Mouse (Mus musculus) liver, embryonic 12.5 days (tissue): ENCODE results near the gene Rflnb. TPM values are rescaled to one million over a fixed set of nuclear protein-coding genes. Genes with fewer than 3 reads are reported as not detected.

ENCODE experiments used
- ATAC-seq: fragments of 200-750 bp; cut with Nextera tagmentation; 2 replicates; pipeline ENCODE4 v1.8.0; 2017; ENCODE audit warnings: moderate number of reproducible peaks, mild to moderate bottlenecking, moderate library complexity
- H3K27ac ChIP-seq: fragments of 300-500 bp; sonication (generic); 2 replicates; pipeline ENCODE4 v1.5.1; 2016; ENCODE audit warnings: mild to moderate bottlenecking
- H3K27me3 ChIP-seq: fragments of 300-500 bp; sonication (generic); replicated peaks from 2 replicates; pipeline ENCODE4 v1.6.1; 2016; ENCODE audit warnings: mild to moderate bottlenecking, moderate library complexity
- H3K36me3 ChIP-seq: fragments of 300-500 bp; sonication (generic); 2 replicates; pipeline ENCODE4 v1.6.1; 2016; ENCODE audit warnings: mild to moderate bottlenecking, moderate library complexity
- H3K4me1 ChIP-seq: fragments of 300-500 bp; sonication (generic); 2 replicates; pipeline ENCODE4 v1.6.1; 2016
- H3K4me2 ChIP-seq: fragments of 300-500 bp; sonication (generic); 2 replicates; pipeline ENCODE4 v1.6.1; 2016; ENCODE audit warnings: mild to moderate bottlenecking, moderate library complexity
- H3K4me3 ChIP-seq: fragments of 300-500 bp; sonication (generic); 2 replicates; pipeline ENCODE4 v1.5.1; 2016; ENCODE audit warnings: mild to moderate bottlenecking, moderate library complexity
- H3K9ac ChIP-seq: fragments of 300-500 bp; sonication (generic); 2 replicates; pipeline ENCODE4 v1.6.1; 2016; ENCODE audit warnings: mild to moderate bottlenecking, moderate library complexity
- H3K9me3 ChIP-seq: fragments of 300-500 bp; sonication (generic); replicated peaks from 2 replicates; pipeline ENCODE4 v1.6.1; 2016; ENCODE audit warnings: mild to moderate bottlenecking, moderate library complexity
- WGBS: fragments of 180-500 bp; shearing (Covaris S2); methylation state at CpG from one replicate; pipeline ENCODE4 v1.1.7; 2016; ENCODE audit not compliant: insufficient replicate concordance; 5-methylcytosine and 5-hydroxymethylcytosine counted together
- polyA plus RNA-seq: library from polyadenylated mRNA; unstranded; fragments of >200 nt; fragmentation: Nextera tagmentation; extraction: Ambion mirVana; gene quantifications from 2 replicates; pipeline ENCODE4 v1.2.1, GENCODE M21; 2016

The Rflnb gene
- polyA plus RNA-seq, 1 experiment from 2014 or later, result 4.5 TPM

DNA sequence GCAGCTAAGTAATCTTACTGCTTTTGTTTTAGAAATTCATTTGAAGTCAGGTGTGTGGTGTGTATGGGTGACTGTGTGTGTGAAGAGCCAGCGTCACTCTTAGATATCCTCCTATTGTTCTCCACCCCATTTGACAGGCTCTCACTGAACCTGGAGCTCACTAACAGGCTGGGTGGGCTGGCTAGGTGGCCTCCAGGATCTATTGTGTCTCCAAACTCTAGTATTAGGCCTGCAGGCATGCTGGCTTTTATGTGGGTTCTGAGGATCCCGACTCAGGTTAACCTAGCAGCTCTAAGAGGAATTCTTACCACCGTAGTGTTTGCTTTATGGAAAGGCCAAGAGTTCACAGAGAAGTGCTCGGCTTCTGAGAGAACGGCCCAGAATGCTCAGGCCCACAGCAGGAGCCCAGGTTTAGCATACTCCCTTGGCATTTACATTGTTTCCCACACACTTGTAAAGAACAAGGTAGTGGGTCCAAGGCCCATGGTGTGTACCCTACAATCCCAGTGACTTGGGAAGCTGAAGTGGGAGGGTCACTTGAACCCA lies 23.5 kb upstream of the Rflnb start:
- Histone ChIP-seq H3K4me1 (no peaks in the 10 kb centered on the region), H3K36me3 (peaks cover 7% of the 10 kb centered on the region; the same call in 1 of the 2 replicates), H3K4me2 (no peak overlapping the region), H3K9ac (no peak overlapping the region), H3K27me3 (no peaks in the 10 kb centered on the region), H3K4me3 (no peak overlapping the region), H3K27ac (no peak overlapping the region), H3K9me3 (no peaks in the 10 kb centered on the region)
- WGBS, result 71% methylated on average over 5 of the region's 5 CpGs
- ATAC-seq, result no peak

DNA sequence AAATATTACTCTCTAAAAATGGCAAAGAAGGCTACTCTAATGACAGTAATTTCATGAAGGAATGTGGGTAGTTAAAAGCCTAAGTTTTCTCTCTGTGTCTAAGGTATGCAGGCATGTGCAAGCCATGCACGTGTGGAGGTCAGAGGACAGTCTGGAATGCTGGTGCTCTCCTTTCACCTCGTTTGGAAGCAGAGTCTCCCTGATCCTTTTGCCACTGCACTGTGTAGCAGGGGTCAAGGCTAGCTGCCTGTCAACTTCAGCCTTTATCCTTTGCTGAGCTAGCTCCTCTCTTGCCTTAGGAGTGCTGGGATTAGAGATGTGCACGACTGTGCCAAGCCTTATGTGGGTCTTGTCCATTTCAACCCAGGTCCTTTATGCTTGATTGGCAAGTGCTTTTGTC lies 22.9 kb upstream of the Rflnb start:
- H3K27me3 ChIP-seq, result no peaks in the 10 kb centered on the region
- ATAC-seq, result no peak
- H3K4me3 ChIP-seq, result no peak overlapping the region
- no peaks in the 10 kb centered on the region for H3K9me3 ChIP-seq
- H3K36me3 ChIP-seq, result peaks cover 12% of the 10 kb centered on the region
- H3K27ac ChIP-seq, result no peak overlapping the region
- WGBS, result 46% methylated on average over 3 of the region's 3 CpGs
- H3K4me1 ChIP-seq, result no peaks in the 10 kb centered on the region
- no peak overlapping the region for H3K9ac ChIP-seq
- H3K4me2 ChIP-seq, result no peak overlapping the region

DNA sequence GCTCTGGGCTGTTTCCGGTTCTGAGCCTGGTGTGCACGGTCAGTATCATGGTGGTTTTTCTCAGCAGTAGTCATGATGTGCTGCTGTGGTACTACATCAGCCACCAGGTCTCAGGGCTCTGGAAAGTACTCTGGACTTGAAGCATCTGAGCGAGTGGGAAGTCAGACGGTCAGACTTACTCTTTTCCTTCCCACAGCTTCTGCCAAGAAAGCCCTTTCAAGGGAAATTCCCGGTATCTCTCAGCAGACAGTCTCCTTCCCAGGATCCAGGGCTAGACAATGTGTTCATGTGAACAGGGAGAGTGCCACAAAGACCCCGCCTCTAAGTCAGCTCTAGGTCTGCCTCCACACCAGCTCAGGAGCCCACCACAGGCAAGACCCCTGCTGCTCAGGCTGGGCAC lies 17.8 kb upstream of the Rflnb start:
- ATAC-seq, result no peak
- Histone ChIP-seq H3K4me2 (no peak overlapping the region), H3K4me1 (no peaks in the 10 kb centered on the region), H3K4me3 (no peak overlapping the region), H3K27me3 (no peaks in the 10 kb centered on the region), H3K9ac (no peak overlapping the region), H3K9me3 (no peaks in the 10 kb centered on the region), H3K27ac (no peak overlapping the region), H3K36me3 (peaks cover 20% of the 10 kb centered on the region)
- 75% methylated on average over 6 of the region's 6 CpGs for WGBS

DNA sequence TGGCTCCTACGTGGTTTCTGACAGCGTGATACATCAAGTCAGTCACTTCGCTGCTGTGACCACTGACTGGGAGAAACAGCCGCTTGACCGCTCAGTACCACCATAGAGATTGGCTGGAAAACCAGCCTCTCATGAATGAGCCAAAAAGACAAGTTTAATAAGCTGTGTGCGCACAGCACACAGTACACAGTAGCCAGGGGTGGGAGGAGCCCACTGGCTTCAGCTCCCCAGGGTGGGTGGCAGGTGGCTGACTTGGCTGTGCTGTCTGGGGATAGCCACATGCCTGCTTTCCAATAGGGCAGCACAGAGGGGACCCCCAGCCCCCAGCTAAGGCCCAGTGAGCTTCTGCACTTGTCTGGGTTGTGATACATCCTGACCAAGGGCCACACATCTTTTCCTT lies 16.9 kb upstream of the Rflnb start:
- Histone ChIP-seq H3K9me3 (no peaks in the 10 kb centered on the region), H3K4me3 (no peak overlapping the region), H3K9ac (no peak overlapping the region), H3K36me3 (peaks cover 20% of the 10 kb centered on the region), H3K27ac (no peak overlapping the region), H3K4me1 (no peaks in the 10 kb centered on the region), H3K27me3 (no peaks in the 10 kb centered on the region), H3K4me2 (no peak overlapping the region)
- no peak for ATAC-seq
- 73% methylated on average over 6 of the region's 6 CpGs for WGBS

DNA sequence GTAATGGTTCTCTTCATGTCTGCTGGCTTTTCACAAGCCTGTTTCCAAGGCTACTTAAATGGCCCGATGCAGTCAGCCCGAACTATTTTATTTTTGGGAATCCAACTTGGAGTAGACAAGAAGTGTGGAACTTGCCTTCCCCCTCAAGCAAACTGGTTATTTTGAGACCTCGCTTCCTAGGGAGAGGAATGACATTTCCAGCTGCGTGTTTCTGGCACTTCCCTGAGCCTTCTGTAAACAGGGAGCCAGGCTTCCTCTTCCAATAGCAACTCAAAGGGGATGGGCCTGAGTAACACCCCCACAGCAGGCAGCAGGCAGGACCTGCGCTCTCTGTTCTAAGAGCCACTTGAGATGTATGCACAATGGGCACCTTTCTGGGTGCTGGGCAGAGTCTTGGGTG lies 15.3 kb upstream of the Rflnb start:
- Histone ChIP-seq H3K4me3 (no peak overlapping the region), H3K9me3 (no peaks in the 10 kb centered on the region), H3K27ac (no peak overlapping the region), H3K27me3 (no peaks in the 10 kb centered on the region), H3K4me2 (no peak overlapping the region), H3K36me3 (peaks cover 20% of the 10 kb centered on the region), H3K4me1 (no peaks in the 10 kb centered on the region), H3K9ac (no peak overlapping the region)
- no peak for ATAC-seq
- WGBS, result 49% methylated on average over 5 of the region's 5 CpGs

DNA sequence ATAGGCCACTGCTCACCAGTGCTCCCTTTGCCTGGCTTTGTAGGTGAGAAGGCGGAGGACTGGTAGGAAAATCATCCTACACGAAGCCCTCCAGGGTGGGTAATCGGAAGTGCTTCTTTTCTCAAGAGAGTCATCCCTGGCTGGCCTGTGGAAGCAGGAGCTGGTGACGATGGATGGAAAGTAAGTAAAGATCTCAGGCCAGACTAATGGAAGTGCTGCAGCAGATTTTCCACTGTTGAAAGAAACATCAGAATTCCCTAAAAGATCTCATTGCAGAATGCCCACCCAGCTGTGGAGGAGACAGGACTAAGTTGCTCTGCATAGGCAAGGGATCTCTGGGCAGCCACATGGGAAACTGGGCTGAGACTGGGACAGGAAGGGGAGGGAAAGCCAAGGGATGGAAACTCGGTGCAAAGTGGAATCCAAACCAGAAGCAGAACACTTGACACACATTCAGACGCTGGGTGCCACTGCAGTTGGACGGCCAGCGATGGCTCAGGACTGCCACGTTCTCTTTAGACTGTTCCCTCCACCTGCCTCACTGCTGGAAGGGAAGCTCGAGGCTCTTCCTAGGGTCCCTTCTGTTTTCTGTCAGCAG lies 14.6 kb upstream of the Rflnb start:
- H3K36me3 ChIP-seq, result peaks cover 20% of the 10 kb centered on the region

DNA sequence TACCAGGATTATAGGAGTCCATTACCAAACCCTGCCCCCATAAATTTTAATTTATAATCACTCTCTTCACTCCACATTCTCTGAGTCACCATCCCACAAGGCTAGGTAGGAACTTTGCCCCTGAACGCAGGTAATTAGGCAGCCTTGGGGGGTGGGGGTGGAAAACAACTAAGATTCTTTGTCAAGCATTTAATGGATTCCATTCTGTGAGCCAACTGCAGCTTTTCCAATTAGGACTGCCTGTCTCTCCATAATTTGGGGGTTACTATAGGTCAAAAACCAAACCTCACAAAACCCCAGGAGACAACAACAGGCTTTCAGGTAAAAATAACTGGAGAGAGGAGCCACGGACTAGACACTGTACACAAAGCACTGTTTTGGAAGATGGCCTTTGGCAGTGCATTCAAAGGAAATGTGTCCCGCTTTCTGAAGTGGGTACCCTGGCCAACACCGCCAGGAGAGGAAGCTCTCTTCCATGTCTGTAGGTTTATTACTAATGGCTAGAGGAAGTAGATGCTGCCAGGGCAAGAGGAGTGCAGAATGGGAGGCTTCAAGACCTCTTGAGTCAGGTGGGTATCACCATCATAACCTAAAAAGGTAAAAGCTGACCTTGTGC lies 13.3 kb upstream of the Rflnb start:
- H3K9me3 ChIP-seq, result no peaks in the 10 kb centered on the region
- H3K4me1 ChIP-seq, result no peaks in the 10 kb centered on the region
- no peaks in the 10 kb centered on the region for H3K27me3 ChIP-seq
- H3K9ac ChIP-seq, result no peak overlapping the region
- WGBS, result 72% methylated on average over 4 of the region's 4 CpGs
- no peak overlapping the region for H3K4me2 ChIP-seq
- no peak overlapping the region for H3K4me3 ChIP-seq
- no peak overlapping the region for H3K27ac ChIP-seq
- peaks cover 12% of the 10 kb centered on the region for H3K36me3 ChIP-seq
- ATAC-seq, result no peak

More for the DNA sequence above, 14.6 kb upstream of the Rflnb start:
- no peak overlapping the region for H3K27ac ChIP-seq
- no peak for ATAC-seq
- no peak overlapping the region for H3K4me2 ChIP-seq
- H3K9me3 ChIP-seq, result no peaks in the 10 kb centered on the region
- H3K4me1 ChIP-seq, result no peaks in the 10 kb centered on the region
- H3K27me3 ChIP-seq, result no peaks in the 10 kb centered on the region
- WGBS, result 64% methylated on average over 10 of the region's 10 CpGs
- H3K9ac ChIP-seq, result no peak overlapping the region
- H3K4me3 ChIP-seq, result no peak overlapping the region

DNA sequence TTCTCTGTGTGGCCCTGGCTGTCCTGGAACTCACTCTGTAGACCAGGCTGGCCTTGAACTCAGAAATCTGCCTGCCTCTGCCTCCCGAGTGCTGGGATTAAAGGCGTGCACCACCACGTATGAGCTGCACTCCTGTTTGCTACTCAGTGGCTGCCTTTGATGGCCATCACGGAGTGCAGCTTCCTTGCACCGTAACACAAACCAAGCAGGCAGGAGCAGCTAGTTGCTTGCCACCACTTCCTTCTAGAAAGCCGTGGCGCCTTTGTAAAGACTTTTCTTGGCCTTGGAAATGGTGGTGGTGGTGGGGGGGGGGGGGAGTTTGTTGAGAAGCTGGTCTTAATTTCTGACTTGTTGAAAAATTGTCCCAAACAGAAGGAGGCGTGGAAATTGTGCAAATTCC lies 12.5 kb upstream of the Rflnb start:
- ATAC-seq, result no peak
- Histone ChIP-seq H3K4me2 (no peak overlapping the region), H3K9me3 (no peaks in the 10 kb centered on the region), H3K27me3 (no peaks in the 10 kb centered on the region), H3K36me3 (peaks cover 4% of the 10 kb centered on the region; the same call in 1 of the 2 replicates), H3K9ac (no peak overlapping the region), H3K27ac (no peak overlapping the region), H3K4me3 (no peak overlapping the region), H3K4me1 (no peaks in the 10 kb centered on the region)
- 50% methylated on average over 8 of the region's 8 CpGs for WGBS

DNA sequence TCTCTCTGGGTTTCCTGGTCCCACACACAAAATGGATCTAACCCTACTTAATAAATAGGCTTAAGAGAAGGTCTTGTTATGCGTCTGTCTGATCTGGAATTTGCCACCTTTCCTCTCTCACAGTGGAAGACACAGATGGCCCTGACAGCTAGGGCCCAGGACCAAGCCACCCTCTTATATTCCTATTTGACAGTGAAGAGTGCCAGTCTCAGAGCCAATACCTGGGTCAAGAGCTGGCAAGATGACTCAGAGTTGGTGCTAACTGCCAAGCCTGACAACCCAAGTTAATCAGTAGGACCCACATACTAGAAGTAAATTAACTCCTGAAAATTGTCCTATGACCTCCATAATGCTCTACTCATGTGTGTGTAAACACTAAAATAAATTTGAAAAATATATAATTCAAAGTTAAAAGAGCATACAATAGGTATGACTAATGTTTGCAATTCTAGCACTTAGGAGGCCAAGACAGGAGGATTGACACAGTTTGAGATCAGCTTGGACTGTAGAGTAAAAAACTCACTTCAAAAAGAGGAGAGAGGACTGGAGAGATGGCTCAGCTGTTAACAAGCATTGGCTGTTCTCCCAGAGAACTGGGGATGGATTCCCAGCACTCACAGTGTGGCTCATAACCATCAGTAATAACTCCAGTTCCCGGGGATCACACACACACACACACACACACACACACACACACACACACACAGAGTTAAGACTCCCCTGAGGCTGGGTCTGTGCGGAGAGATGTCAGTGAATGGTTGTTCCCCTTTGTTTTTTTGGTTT lies 11.9 kb upstream of the Rflnb start:
- H3K9ac ChIP-seq, result no peak overlapping the region
- H3K27me3 ChIP-seq, result no peaks in the 10 kb centered on the region
- no peak overlapping the region for H3K4me2 ChIP-seq
- ATAC-seq, result no peak
- H3K4me3 ChIP-seq, result no peak overlapping the region
- H3K36me3 ChIP-seq, result no peaks in the 10 kb centered on the region; the same call in 1 of the 2 replicates
- no peaks in the 10 kb centered on the region for H3K9me3 ChIP-seq
- H3K4me1 ChIP-seq, result no peaks in the 10 kb centered on the region
- 58% methylated on average over 3 of the region's 3 CpGs for WGBS
- no peak overlapping the region for H3K27ac ChIP-seq

DNA sequence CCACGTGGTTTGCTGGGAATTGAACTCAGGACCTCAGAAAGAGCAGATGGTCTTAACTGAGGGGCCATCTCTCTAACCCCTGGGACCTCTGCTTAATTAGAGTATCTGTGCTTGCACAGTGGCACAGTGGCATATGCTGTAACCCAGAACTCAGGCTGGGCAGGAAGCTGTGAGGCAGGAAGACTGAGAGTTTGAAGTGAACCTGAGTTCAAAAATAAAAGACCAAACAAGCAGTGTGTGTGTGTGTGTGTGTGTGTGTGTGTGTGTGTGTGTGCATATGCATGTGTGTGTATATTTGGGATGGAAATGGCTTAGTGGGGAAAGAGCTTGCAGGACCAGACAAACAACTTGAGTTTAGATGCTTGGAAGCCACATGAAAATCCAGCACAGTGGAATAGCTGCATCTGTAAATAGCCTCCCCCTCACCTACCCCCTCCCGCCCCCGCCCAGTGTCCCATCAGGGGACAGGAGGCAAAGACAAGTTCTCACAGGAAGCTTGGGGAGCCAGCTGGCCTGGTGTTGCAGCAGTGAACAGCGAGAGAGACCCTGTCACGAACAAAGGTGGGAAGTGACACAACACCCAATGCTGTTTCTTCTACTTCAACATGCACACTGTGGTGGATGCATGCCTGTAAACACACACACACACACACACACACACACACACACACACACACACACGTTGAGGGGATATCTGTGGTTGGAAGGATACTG lies 10.2 kb upstream of the Rflnb start:
- Histone ChIP-seq H3K27ac (no peak overlapping the region), H3K9me3 (no peaks in the 10 kb centered on the region), H3K4me2 (no peak overlapping the region), H3K27me3 (no peaks in the 10 kb centered on the region; the same call in 1 of the 2 replicates), H3K36me3 (no peaks in the 10 kb centered on the region), H3K9ac (no peak overlapping the region), H3K4me3 (no peak overlapping the region), H3K4me1 (no peaks in the 10 kb centered on the region)
- WGBS, result 23% methylated on average over 6 of the region's 6 CpGs
- ATAC-seq, result no peak

DNA sequence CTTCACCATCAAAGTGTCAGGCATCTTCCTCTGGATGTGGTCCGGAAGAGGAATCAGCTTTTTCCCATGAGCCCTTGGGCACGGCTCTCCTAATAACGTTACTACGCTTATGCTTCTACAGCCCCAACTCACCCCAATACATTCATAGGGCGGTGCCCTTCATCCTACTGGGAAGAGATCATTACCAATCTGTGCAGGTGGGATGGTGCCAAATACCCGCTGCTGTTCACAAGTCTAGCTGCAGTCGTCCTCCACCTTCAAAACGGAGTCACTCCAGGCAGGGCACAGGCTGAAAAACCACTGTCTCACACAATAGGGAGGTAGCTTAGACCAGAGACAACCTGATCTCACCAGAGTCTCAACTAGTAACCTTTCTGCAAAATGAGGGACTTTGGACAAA lies 7.6 kb upstream of the Rflnb start:
- Histone ChIP-seq H3K4me3 (no peak overlapping the region), H3K9ac (no peak overlapping the region), H3K4me2 (no peak overlapping the region), H3K4me1 (no peaks in the 10 kb centered on the region), H3K9me3 (no peaks in the 10 kb centered on the region), H3K36me3 (no peaks in the 10 kb centered on the region), H3K27me3 (no peaks in the 10 kb centered on the region; the same call in 1 of the 2 replicates), H3K27ac (no peak overlapping the region)
- ATAC-seq, result no peak
- WGBS, result 78% methylated on average over 8 of the region's 8 CpGs

DNA sequence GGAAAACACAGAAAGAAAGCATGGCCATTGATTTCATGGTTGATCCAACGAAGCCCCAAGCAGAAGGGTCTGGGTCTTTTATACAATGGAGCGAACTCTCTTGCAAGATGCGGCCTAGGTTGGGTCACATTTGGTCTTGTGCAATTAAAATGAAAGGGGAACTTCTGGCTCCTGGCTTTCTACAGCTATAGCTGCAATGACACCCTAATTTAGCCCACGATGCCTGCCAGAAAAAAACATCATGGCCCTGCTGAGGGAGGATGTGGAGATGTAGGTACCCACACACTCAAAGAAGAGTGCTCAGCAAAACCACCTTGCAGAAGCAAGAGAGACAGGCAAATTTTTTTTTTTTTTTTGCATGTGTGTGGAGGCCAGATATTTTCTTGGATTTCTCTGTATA lies 6.3 kb upstream of the Rflnb start:
- Histone ChIP-seq H3K27me3 (peaks cover 9% of the 10 kb centered on the region), H3K27ac (no peak overlapping the region), H3K4me3 (no peak overlapping the region), H3K9ac (no peak overlapping the region), H3K9me3 (no peaks in the 10 kb centered on the region), H3K36me3 (no peaks in the 10 kb centered on the region), H3K4me2 (no peak overlapping the region), H3K4me1 (no peaks in the 10 kb centered on the region)
- no peak for ATAC-seq
- WGBS, result 52% methylated on average over 4 of the region's 4 CpGs
